Mouse (Mus musculus) left cerebral cortex, adult 8-10 months (tissue): ENCODE measurements around the gene Optn. TPM values are rescaled to one million over a fixed set of nuclear protein-coding genes. Genes with fewer than 3 reads are reported as not detected.

Experiments used
- DNase-seq, 2 experiments: peaks; one replicate each; pipeline ENCODE4 v3.0.0; 2022; ENCODE audit warnings: low spot score in 2 of 2
- total RNA-seq, 4 experiments: library from RNA; stranded (reverse); gene quantifications; 2 replicates each; pipeline ENCODE4 v1.2.4; 2022

The Optn gene
- total RNA-seq, 4 experiments from 2014 or later: 19.8 to 23.1 (median 21.7) TPM

GRCm38 (mm10) chr2:4987388-4988180 lies 76.3 kb downstream of the Optn start:
- DNase-seq: no peak

GRCm38 (mm10) chr2:4986798-4987197 lies 77.1 kb downstream of the Optn start:
- DNase-seq: no peak

- no peak for DNase-seq
These were observed 78.9 kb downstream of the Optn start for GRCm38 (mm10) chr2:4985000-4985399.

GRCm38 (mm10) chr2:4983987-4984386 lies 79.9 kb downstream of the Optn start:
- DNase-seq: no peak

GRCm38 (mm10) chr2:4978091-4978490 lies 85.8 kb downstream of the Optn start:
- DNase-seq: no peak

- DNase-seq: peak in 1 of 2 experiments; percentile 45
These were observed 88.0 kb downstream of the Optn start, which contains the start of gene Ucma for GRCm38 (mm10) chr2:4975807-4976206. Gene Ucma, plus strand, starts transcription at chr2:4976122.

Other genes starting within 250 kb of the Optn start
- gene Sephs1, start 182.5 kb downstream of the Optn start, total RNA-seq: 10 to 100 TPM; 19.3 to 26.1 (median 24.4) TPM
- gene Phyh, start 145.0 kb downstream of the Optn start, total RNA-seq: 100 to 1,000 TPM in 3 of 4 experiments, 10 to 100 TPM in 1; 98.6 to 130 (median 108) TPM
- gene Ucma, start 87.9 kb downstream of the Optn start, total RNA-seq: 1 to 10 TPM in 3 of 4 experiments, under 1 TPM in 1; 0.91 to 2.8 (median 1.6) TPM
- 1 to 10 TPM in 2 of 4 experiments, under 1 TPM in 2; 0.66 to 1.9 (median 1.1) TPM for gene Mcm10, start 51.3 kb downstream of the Optn start, total RNA-seq
- gene Ccdc3, start 73.7 kb upstream of the Optn start, total RNA-seq: 10 to 100 TPM; 12.0 to 14.0 (median 13.2) TPM